Mouse (Mus musculus): Measurements from ENCODE around the gene Slc51b.

The Slc51b gene

GRCm38 (mm10) chr9:65408871-65409295 is 13.9 kb downstream of the Slc51b start:
- DNase-seq (ENCODE audit: low spot score) = no peak

- DNase-seq (ENCODE audit: low spot score) = peak; percentile 40
Observed at GRCm38 (mm10) chr9:65407861-65408260, 14.9 kb downstream of the Slc51b start.

GRCm38 (mm10) chr9:65407327-65407726 is 15.4 kb downstream of the Slc51b start:
- DNase-seq (ENCODE audit: low spot score) = no peak

GRCm38 (mm10) chr9:65405184-65405449 is 17.6 kb downstream of the Slc51b start:
- no peak for DNase-seq (ENCODE audit: low spot score)

- no peak for DNase-seq (ENCODE audit: low spot score)
Observed at GRCm38 (mm10) chr9:65404331-65405183, 18.2 kb downstream of the Slc51b start.

GRCm38 (mm10) chr9:65399934-65400333 is 22.8 kb downstream of the Slc51b start:
- no peak for DNase-seq (ENCODE audit: low spot score)

- peak; percentile 55 for DNase-seq (ENCODE audit: low spot score)
Observed at GRCm38 (mm10) chr9:65398279-65398678, 24.5 kb downstream of the Slc51b start, which contains the start of gene Rasl12. Gene Rasl12 (plus strand): TSS chr9:65398506.

- DNase-seq (ENCODE audit: low spot score) = no peak
Observed at GRCm38 (mm10) chr9:65394360-65394759, 28.4 kb downstream of the Slc51b start.

GRCm38 (mm10) chr9:65393606-65394005 is 29.1 kb downstream of the Slc51b start:
- DNase-seq (ENCODE audit: low spot score) = no peak

- DNase-seq (ENCODE audit: low spot score) = no peak
Observed at GRCm38 (mm10) chr9:65392638-65393364, 30.0 kb downstream of the Slc51b start.

GRCm38 (mm10) chr9:65391613-65391964 is 31.2 kb downstream of the Slc51b start, which contains the start of gene Kbtbd13:
Gene Kbtbd13 (minus strand): TSS chr9:65391652.
- no peak for DNase-seq (ENCODE audit: low spot score)

GRCm38 (mm10) chr9:65390752-65391612 is 31.8 kb downstream of the Slc51b start:
- no peak for DNase-seq (ENCODE audit: low spot score)

GRCm38 (mm10) chr9:65386373-65387140 is 36.2 kb downstream of the Slc51b start:
- no peak for DNase-seq (ENCODE audit: low spot score)

- DNase-seq (ENCODE audit: low spot score) = no peak
Observed at GRCm38 (mm10) chr9:65384276-65384675, 38.5 kb downstream of the Slc51b start.

GRCm38 (mm10) chr9:65382751-65383097 is 40.0 kb downstream of the Slc51b start:
- no peak for DNase-seq (ENCODE audit: low spot score)

- DNase-seq (ENCODE audit: low spot score) = no peak
Observed at GRCm38 (mm10) chr9:65382031-65382750, 40.6 kb downstream of the Slc51b start.

GRCm38 (mm10) chr9:65381017-65381590 is 41.7 kb downstream of the Slc51b start:
- no peak for DNase-seq (ENCODE audit: low spot score)

- DNase-seq (ENCODE audit: low spot score) = no peak
Observed at GRCm38 (mm10) chr9:65375163-65375934, 47.4 kb downstream of the Slc51b start.

- no peak for DNase-seq (ENCODE audit: low spot score)
Observed at GRCm38 (mm10) chr9:65374468-65375162, 48.1 kb downstream of the Slc51b start.
